1 mouse cellular context compared by ENCODE assay signal in genomic region chr13:38211122-38211521, GRCm38 (mm10).
TF ChIP-seq lines count a peak whose summit lies in the region.

No protein-coding gene starts in this region.

TF ChIP-seq in MEL, 35 proteins besides CTCF, POLR2A, EP300 and RAD21 (continued from another document):
- no peak for TF ChIP-seq MAZ (IDR thresholded peaks at IDR 0.05; ENCODE audit: low read depth, low read length)
- TF ChIP-seq CHD2 (IDR thresholded peaks at IDR 0.05; ENCODE audit: low read length): no peak
